Mouse (Mus musculus) hindbrain, embryonic 11.5 days (tissue): Measurements from ENCODE around the gene Il6ra. TPM values are rescaled to one million over a fixed set of nuclear protein-coding genes. Genes with fewer than 3 reads are reported as not detected.

Source experiments
- ATAC-seq: fragments of 200-750 bp; cut with Nextera tagmentation; 2 replicates; pipeline ENCODE4 v1.8.0; 2017; ENCODE audit warnings: mild to moderate bottlenecking, moderate TSS enrichment, moderate library complexity; ENCODE audit not compliant: low FRiP score
- DNase-seq: peaks from one replicate; pipeline ENCODE4 v3.0.0-alpha.2; 2015; ENCODE audit warnings: low spot score
- H3K27ac ChIP-seq: fragments of 300-500 bp; sonication (generic); 2 replicates; pipeline ENCODE4 v1.5.1; 2014; ENCODE audit warnings: mild to moderate bottlenecking, low read depth, low read length
- H3K27me3 ChIP-seq: fragments of 300-500 bp; sonication (generic); 2 replicates; pipeline ENCODE4 v1.6.1; 2014; ENCODE audit warnings: mild to moderate bottlenecking, low read length, moderate library complexity, mixed read lengths; ENCODE audit not compliant: control insufficient read depth, insufficient read depth
- H3K36me3 ChIP-seq: fragments of 300-500 bp; sonication (generic); 2 replicates; pipeline ENCODE4 v1.6.1; 2014; ENCODE audit warnings: mild to moderate bottlenecking, low read length, moderate library complexity, mixed read lengths; ENCODE audit not compliant: control insufficient read depth, insufficient read depth
- H3K4me1 ChIP-seq: fragments of 300-500 bp; sonication (generic); replicated peaks from 2 replicates; pipeline ENCODE4 v1.6.1; 2014; ENCODE audit warnings: low read length, mixed read lengths; ENCODE audit not compliant: control insufficient read depth, insufficient read depth
- H3K4me2 ChIP-seq: fragments of 300-500 bp; sonication (generic); replicated peaks from 2 replicates; pipeline ENCODE4 v1.6.1; 2014; ENCODE audit warnings: mild to moderate bottlenecking, low read depth, low read length
- H3K4me3 ChIP-seq: fragments of 300-500 bp; sonication (generic); 2 replicates; pipeline ENCODE4 v1.5.1; 2014; ENCODE audit warnings: low read depth, low read length
- H3K9ac ChIP-seq: fragments of 300-500 bp; sonication (generic); 2 replicates; pipeline ENCODE4 v1.6.1; 2014; ENCODE audit warnings: low read depth, low read length
- H3K9me3 ChIP-seq: fragments of 300-500 bp; sonication (generic); 2 replicates; pipeline ENCODE4 v1.6.1; 2016; ENCODE audit warnings: low read length; ENCODE audit not compliant: control insufficient read depth
- WGBS: fragments of 180-500 bp; shearing (Covaris S2); extraction: QIAGEN DNeasy Blood & Tissue Kit; methylation state at CpG from one replicate; pipeline ENCODE4 v1.1.7; 2014; 5-methylcytosine and 5-hydroxymethylcytosine counted together
- polyA plus RNA-seq: library from polyadenylated mRNA; unstranded; fragments of >200 nt; fragmentation: Nextera tagmentation; extraction: Ambion mirVana; gene quantifications from 2 replicates; pipeline ENCODE4 v1.2.1, GENCODE M21; 2014

The Il6ra gene
- polyA plus RNA-seq, 1 experiment from 2014 or later = 0.22 TPM

DNA sequence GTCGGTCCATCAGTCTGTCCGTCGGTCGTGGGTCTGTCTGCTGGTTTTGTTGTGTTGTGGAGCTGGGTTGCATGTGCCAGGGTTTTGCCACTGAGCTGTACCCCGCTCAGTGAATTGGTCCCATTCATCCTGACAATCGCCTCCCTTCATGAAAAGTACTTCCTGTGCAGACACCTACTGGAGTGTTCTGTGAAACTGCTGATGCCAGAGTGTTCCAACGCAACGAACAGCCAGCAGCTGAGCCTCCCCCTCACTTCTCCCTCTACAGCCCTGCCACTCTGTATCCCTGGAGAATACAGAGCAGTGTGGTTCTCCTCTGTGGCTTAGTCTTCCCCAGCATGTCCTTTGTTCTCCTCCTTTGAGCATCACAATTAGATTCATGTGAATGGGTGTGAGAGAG lies 54.1 kb downstream of the Il6ra start:
- Histone ChIP-seq H3K36me3 (no peaks in the 10 kb centered on the region), H3K27ac (no peak overlapping the region), H3K4me2 (no peak overlapping the region), H3K4me3 (no peak overlapping the region), H3K27me3 (no peaks in the 10 kb centered on the region), H3K9ac (no peak overlapping the region), H3K9me3 (no peaks in the 10 kb centered on the region), H3K4me1 (peaks cover 3% of the 10 kb centered on the region)
- WGBS = 79% methylated on average over 8 of the region's 8 CpGs
- DNase-seq (no peak), ATAC-seq (no peak)

DNA sequence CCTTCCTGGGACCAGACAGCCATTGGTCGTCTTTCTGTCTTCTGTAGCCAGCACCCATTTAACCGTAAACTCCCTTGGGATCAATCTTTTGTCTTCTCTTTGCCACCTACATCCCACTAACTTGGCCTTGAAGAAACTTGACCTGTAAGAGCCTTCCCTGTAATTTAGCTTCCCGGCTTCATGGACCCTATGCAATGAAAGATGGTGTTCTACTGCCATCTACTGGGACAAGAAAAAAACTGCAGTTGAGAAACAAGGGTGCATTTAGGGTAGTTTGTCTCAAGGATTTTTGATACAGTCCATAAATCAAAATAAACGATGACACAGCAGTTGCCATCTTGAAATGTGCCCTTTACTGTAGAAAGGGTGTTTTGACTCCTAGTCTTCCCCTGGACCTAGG lies 54.9 kb downstream of the Il6ra start:
- H3K4me2 ChIP-seq = no peak overlapping the region
- no peak overlapping the region for H3K9ac ChIP-seq
- DNase-seq = peak; percentile 76
- H3K9me3 ChIP-seq = no peaks in the 10 kb centered on the region
- WGBS = 13% methylated on average over 4 of the region's 4 CpGs
- H3K36me3 ChIP-seq = no peaks in the 10 kb centered on the region
- H3K27me3 ChIP-seq = no peaks in the 10 kb centered on the region
- ATAC-seq = no peak
- H3K27ac ChIP-seq = no peak overlapping the region
- no peak overlapping the region for H3K4me3 ChIP-seq
- H3K4me1 ChIP-seq = peaks cover 3% of the 10 kb centered on the region

DNA sequence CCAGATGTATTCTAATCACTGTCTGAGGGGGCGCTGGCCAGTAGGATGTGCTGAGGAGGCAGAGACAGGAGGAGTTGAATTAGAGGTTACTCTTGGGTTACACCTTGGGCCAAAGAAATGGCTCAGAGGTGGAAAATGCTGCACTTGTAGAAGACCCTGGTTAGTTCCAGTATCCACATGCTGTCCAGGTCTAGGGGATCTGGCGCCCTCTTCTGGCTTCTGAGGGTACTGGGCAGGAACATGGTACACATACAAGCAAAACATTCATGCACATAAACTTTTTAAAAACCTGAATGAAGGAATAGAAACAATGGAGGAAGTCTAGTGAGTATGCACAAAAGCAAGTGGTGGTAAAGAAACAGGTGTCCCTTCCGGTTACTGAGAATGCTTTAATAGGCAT lies 55.6 kb downstream of the Il6ra start:
- H3K27me3 ChIP-seq = no peaks in the 10 kb centered on the region
- WGBS = 82% methylated on average over 3 of the region's 3 CpGs
- DNase-seq = peak; percentile 34

DNA sequence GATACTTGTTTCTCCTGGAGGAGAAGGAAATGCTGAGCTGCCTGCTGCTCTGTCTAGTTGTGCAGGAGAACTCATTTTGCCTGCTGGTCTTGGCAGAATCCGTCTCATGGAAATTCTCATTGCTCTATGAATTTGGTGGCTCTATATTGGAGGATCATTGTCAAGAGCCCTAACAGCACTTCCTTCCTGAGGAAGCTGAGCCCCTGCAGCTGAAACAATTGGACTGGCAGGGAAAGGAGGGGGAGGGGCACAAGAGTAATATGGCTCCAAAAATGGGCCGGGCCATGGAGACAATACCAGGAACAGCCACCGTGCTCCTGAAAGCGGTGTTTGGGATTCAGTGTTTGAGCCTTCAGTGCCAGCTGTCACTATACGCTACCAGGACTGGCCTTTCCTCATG lies 59.2 kb downstream of the Il6ra start:
- Histone ChIP-seq H3K27ac (no peak overlapping the region), H3K4me2 (no peak overlapping the region), H3K9ac (no peak overlapping the region), H3K4me3 (no peak overlapping the region), H3K4me1 (no peaks in the 10 kb centered on the region), H3K9me3 (no peaks in the 10 kb centered on the region), H3K36me3 (peaks cover 2% of the 10 kb centered on the region; the same call in 1 of the 2 replicates), H3K27me3 (no peaks in the 10 kb centered on the region)
- no peak for ATAC-seq
- no peak for DNase-seq
- WGBS = 70% methylated on average over 5 of the region's 5 CpGs

More for the DNA sequence above, 55.6 kb downstream of the Il6ra start:
- Histone ChIP-seq H3K27ac (no peak overlapping the region), H3K36me3 (no peaks in the 10 kb centered on the region), H3K4me1 (peaks cover 3% of the 10 kb centered on the region), H3K4me3 (no peak overlapping the region), H3K4me2 (no peak overlapping the region), H3K9me3 (no peaks in the 10 kb centered on the region), H3K9ac (no peak overlapping the region)
- ATAC-seq = no peak

DNA sequence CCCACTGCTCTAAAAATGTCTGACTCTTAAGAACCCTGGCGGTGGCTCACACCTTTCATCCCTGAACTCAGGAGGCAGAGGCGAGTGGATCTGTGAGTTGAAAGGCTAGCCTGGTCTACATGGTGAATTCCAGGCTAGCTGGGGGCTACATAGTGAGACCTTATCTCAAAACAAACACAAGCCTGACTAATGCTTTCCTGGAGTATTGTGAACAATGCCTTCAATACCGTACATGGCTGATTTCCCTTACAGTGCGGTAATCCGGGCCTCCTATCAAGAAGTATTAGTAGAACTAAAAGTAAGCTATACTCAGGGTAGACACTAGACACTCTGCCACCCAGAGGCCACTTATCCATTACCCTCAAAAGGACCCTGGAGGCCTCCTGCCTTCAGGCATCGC lies 64.9 kb downstream of the Il6ra start:
- H3K4me2 ChIP-seq = no peak overlapping the region
- DNase-seq = no peak
- no peaks in the 10 kb centered on the region for H3K9me3 ChIP-seq
- no peak overlapping the region for H3K4me3 ChIP-seq
- H3K27me3 ChIP-seq = no peaks in the 10 kb centered on the region
- H3K27ac ChIP-seq = no peak overlapping the region
- ATAC-seq = no peak
- H3K9ac ChIP-seq = no peak overlapping the region
- no peaks in the 10 kb centered on the region for H3K4me1 ChIP-seq
- 87% methylated on average over 6 of the region's 6 CpGs for WGBS
- peaks cover 2% of the 10 kb centered on the region; the same call in 1 of the 2 replicates for H3K36me3 ChIP-seq

DNA sequence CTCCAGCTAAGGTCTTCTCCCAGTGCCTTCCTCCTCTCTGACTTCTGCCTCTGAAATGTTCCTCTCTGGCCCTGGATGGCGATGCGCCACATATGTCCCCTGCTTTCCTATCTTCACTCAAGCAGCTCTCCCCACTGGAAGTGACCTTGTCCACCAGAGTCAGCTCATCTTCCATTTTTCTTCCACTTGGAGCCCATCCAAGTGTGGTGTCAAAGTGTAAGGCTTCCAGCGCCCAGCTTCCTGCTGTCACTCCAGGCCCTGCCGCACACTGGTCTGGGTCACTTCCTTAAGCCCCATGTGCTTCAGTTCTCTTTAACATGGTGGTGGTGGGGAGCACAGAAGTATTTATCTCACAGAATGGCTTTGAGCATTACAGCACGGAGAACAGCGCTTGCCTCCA lies 65.4 kb downstream of the Il6ra start:
- H3K4me2 ChIP-seq = no peak overlapping the region
- WGBS = 89% methylated on average over 6 of the region's 6 CpGs

DNA sequence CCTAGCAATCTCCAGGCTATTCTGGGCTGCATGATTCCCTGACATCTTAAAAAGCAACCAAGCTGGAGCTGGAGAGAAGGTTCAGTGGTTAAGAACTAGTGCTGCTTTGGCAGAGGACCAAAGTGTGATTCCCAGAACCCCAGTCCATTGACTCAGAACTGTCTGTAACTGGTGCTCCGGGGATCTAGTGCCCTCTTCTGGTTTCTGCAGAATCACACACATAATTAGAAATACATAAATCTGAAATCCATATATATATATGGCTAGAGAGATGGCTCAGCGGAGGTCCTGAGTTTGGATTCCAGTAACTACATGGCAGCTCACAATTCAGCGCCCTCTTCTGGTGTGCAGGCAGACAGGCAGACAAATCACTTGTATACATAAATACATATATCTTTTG lies 65.9 kb downstream of the Il6ra start:
- Histone ChIP-seq H3K9ac (no peak overlapping the region), H3K4me3 (no peak overlapping the region), H3K27ac (no peak overlapping the region), H3K27me3 (no peaks in the 10 kb centered on the region), H3K4me2 (no peak overlapping the region), H3K4me1 (no peaks in the 10 kb centered on the region), H3K9me3 (no peaks in the 10 kb centered on the region), H3K36me3 (peaks cover 2% of the 10 kb centered on the region; the same call in 1 of the 2 replicates)
- no peak for ATAC-seq
- 81% methylated on average over 3 of the region's 3 CpGs for WGBS
- no peak for DNase-seq

More for the DNA sequence above, 65.4 kb downstream of the Il6ra start:
- no peaks in the 10 kb centered on the region for H3K27me3 ChIP-seq
- no peak overlapping the region for H3K9ac ChIP-seq
- DNase-seq = no peak
- H3K4me3 ChIP-seq = no peak overlapping the region
- ATAC-seq = no peak
- no peak overlapping the region for H3K27ac ChIP-seq
- peaks cover 2% of the 10 kb centered on the region; the same call in 1 of the 2 replicates for H3K36me3 ChIP-seq
- no peaks in the 10 kb centered on the region for H3K9me3 ChIP-seq
- H3K4me1 ChIP-seq = no peaks in the 10 kb centered on the region

DNA sequence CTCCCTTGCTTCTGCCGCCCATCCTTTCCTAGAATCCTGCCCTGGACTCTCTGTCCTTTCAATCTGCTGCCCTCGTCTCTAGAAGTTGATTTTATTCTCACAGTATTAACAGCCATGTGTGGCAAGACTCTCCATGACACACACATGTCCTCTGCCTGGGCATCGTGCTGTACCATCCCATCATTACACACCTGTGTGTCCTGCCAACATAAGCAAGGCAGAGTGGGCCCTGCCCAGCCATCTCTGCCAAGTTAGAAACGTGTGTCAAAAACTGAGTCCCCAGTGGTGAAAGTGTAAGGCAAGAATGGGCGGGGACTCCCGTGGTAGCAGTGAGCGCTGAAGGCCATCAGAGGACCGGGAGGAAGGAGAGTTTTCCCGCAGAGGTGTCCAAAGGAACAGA lies 67.2 kb downstream of the Il6ra start:
- Histone ChIP-seq H3K36me3 (peaks cover 2% of the 10 kb centered on the region; the same call in 1 of the 2 replicates), H3K4me3 (no peak overlapping the region), H3K4me1 (no peaks in the 10 kb centered on the region), H3K4me2 (no peak overlapping the region), H3K27me3 (no peaks in the 10 kb centered on the region), H3K27ac (no peak overlapping the region), H3K9me3 (no peaks in the 10 kb centered on the region), H3K9ac (no peak overlapping the region)
- no peak for ATAC-seq
- no peak for DNase-seq
- 79% methylated on average over 9 of the region's 9 CpGs for WGBS

DNA sequence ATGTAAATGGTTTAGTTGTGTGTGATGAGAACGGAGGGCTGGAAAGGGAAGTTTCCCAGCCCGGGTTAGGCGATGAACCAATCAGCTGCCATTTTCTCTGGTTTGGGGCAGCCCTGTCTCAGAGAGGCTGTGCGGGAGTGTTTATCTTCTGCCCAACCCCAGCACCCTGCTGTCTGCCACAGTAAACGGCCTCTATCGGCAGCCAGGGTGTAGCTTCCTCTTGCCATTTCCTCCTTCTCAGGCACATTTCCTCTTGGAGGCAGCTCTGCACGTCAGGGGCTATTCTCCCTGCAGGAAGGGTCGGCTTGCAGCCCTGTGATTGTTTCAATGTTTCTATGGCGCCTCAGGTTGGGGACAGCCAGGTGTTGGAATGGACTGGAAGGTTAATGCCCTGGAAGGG lies 69.8 kb downstream of the Il6ra start:
- Histone ChIP-seq H3K4me2 (no peak overlapping the region), H3K9ac (no peak overlapping the region), H3K4me1 (no peaks in the 10 kb centered on the region), H3K27ac (no peak overlapping the region), H3K36me3 (no peaks in the 10 kb centered on the region), H3K27me3 (no peaks in the 10 kb centered on the region), H3K4me3 (no peak overlapping the region), H3K9me3 (no peaks in the 10 kb centered on the region)
- no peak for ATAC-seq
- WGBS = 77% methylated on average over 9 of the region's 9 CpGs
- no peak for DNase-seq
